Comparison of ENCODE assay signal across 9 mouse cellular contexts in the genomic region with DNA sequence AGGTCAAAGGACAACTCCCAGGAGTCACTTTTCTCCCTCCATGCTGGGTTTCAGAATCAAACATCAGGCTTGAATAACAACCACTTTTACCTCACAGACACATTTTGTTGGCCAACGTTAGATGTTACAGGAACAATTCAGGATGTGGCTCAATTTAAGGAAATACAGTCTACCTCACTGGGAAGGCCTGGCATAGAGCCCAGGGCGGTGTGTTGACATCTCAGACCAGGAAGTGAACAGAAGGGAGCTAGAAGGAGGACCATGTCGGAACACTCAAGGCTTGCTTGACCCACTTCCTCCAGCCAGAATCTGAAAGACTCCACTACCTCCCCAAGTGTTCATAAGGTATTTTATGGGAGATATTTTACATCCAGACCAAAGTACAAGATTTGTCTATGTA. TPM values are rescaled to one million over a fixed set of nuclear protein-coding genes. Genes with fewer than 3 reads are reported as not detected.
DNase-seq lines count a peak whose midpoint lies in the region; ATAC-seq lines count a peak whose summit lies in the region.
"Had no signal": no experiment of that assay in that cellular context is flagged by ENCODE, and none has a peak within 500 bp of the region (broad histone marks: within the 10 kb centered on the region; RNA-seq: fewer than 3 reads in every experiment).

No protein-coding gene starts in this region.

- 11% methylated on average over 3 of the region's 3 CpGs for WGBS in large intestine, adult 2 months

- DNase-seq in adrenal gland, adult 2 months = peak; percentile 30
- no peak for DNase-seq in adrenal gland, adult 8-10 months
- DNase-seq in 3T3-L1 (ENCODE audit: low read depth, low spot score) = peak; percentile 28
- peak; percentile 50 for DNase-seq in large intestine, adult 2 months (ENCODE audit: low read depth, low spot score)
- no peak for DNase-seq in embryo, embryonic 10.5 days (ENCODE audit: low spot score)
- no peak for DNase-seq in layer of hippocampus, adult 18-20 months (ENCODE audit: low spot score in 2 of 2)
- no peak for DNase-seq in left cerebral cortex, adult 8-10 months (ENCODE audit: low spot score in 2 of 2)

- peak; percentile 93 for ATAC-seq in granulocyte monocyte progenitor cell, adult 5-6 weeks (replicated peaks; ENCODE audit: poor library complexity, severe bottlenecking)
- ATAC-seq: intestine, embryonic 15.5 days had no signal

RNA-seq across cellular contexts. Expression of a gene that starts 7.4 kb away (rescaled TPM):
- 100 to 1,000 TPM in 1 of 2 experiments, 10 to 100 TPM in 1; 83.9 to 128 TPM for total RNA-seq in adrenal gland, adult 2 months (2021)
- 6.8 and 9.6 TPM in 2 replicates for polyA plus RNA-seq in adrenal gland, adult 2 months (2012; rRNA removed)
- 100 to 1,000 TPM; 105 to 149 (median 127) TPM for total RNA-seq in adrenal gland, adult 8-10 months (2022)
- total RNA-seq in granulocyte monocyte progenitor cell, adult 5-6 weeks (2014; fragmentation: Nextera tagmentation) = 130 and 144 TPM in 2 replicates
- 142 and 158 TPM in 2 replicates for total RNA-seq in granulocyte monocyte progenitor cell, adult 5-6 weeks (2017)
- 21.6 and 28.6 TPM in 2 replicates for polyA plus RNA-seq in large intestine, adult 2 months (2012; rRNA removed)
- 100 to 1,000 TPM; 144 to 151 TPM for total RNA-seq in layer of hippocampus, adult 18-20 months (2021)
- 100 to 1,000 TPM; 149 to 164 (median 158) TPM for total RNA-seq in left cerebral cortex, adult 8-10 months (2022)

RNA-seq across cellular contexts. Expression of a gene that starts 45.1 kb away (rescaled TPM):
- 10 to 100 TPM; 75.7 to 77.0 TPM for total RNA-seq in adrenal gland, adult 2 months (2021)
- 12.8 and 14.9 TPM in 2 replicates for polyA plus RNA-seq in adrenal gland, adult 2 months (2012; rRNA removed)
- 100 to 1,000 TPM in 2 of 4 experiments, 10 to 100 TPM in 2; 81.3 to 111 (median 98.3) TPM for total RNA-seq in adrenal gland, adult 8-10 months (2022)
- total RNA-seq in granulocyte monocyte progenitor cell, adult 5-6 weeks (2014; fragmentation: Nextera tagmentation) = 39.6 and 41.3 TPM in 2 replicates
- total RNA-seq in granulocyte monocyte progenitor cell, adult 5-6 weeks (2017) = 37.1 and 53.9 TPM in 2 replicates
- polyA plus RNA-seq in large intestine, adult 2 months (2012; rRNA removed) = 13.9 and 15.2 TPM in 2 replicates
- 100 to 1,000 TPM; 100 to 102 TPM for total RNA-seq in layer of hippocampus, adult 18-20 months (2021)
- total RNA-seq in left cerebral cortex, adult 8-10 months (2022) = 100 to 1,000 TPM; 103 to 114 (median 109) TPM

Comparison
In these comparisons a context has a peak if more than half of its experiments do, and no peak if none do; other contexts are left out.
1. DNase-seq: peak in adrenal gland, adult 2 months (single experiment), 3T3-L1 (single experiment) and large intestine, adult 2 months (single experiment); none in adrenal gland, adult 8-10 months (single experiment), embryo, embryonic 10.5 days (single experiment), layer of hippocampus, adult 18-20 months (0 of 2) and left cerebral cortex, adult 8-10 months (0 of 2).